Mouse (Mus musculus): ENCODE measurements around the gene Klf16.
A peak's percentile ranks its signal among the peaks of the same experiment; 100 is the strongest.

Klf16 gene

DNA sequence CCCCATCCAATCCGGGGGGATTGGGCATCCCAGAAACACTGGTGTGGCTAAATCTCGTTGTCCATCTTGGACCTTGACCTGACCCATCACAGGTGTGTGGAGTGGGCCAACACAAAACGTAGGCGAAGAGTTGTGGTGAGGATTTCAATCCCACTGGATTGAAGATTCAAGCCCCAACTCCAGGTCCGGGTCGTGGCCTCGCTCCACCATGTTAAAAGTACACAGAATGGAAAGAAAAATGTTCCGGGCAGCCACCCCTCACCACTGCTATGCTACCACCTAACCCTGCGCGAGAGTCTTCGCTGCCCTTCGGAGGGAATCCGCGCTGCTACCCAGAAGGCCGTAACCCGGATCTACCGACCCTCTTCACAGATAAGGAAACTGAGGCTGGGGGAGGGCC, 1.2 kb downstream of the Klf16 start:
- DNase-seq (ENCODE audit: low read depth, low spot score), result no peak

DNA sequence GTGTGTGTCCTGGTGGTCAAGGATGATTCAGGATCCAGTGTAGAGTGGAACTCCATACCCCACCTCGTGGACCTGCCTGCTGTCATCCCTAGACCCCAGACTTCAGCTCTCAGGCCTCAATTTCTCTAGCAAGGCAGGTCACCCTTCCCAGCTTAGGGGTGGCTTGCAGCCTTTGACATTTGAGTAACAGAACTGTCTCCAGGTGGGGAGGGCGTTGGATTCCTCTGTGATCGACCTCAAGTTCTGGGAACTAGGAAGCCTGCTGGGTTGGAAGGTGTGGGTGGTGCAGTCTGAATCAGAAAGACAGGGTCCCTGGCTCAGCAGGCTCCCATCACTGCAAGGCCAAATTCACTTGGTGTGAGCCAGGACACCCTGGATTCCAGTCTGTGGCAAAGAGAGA, 2.2 kb downstream of the Klf16 start:
- no peak for DNase-seq (ENCODE audit: low read depth, low spot score)

DNA sequence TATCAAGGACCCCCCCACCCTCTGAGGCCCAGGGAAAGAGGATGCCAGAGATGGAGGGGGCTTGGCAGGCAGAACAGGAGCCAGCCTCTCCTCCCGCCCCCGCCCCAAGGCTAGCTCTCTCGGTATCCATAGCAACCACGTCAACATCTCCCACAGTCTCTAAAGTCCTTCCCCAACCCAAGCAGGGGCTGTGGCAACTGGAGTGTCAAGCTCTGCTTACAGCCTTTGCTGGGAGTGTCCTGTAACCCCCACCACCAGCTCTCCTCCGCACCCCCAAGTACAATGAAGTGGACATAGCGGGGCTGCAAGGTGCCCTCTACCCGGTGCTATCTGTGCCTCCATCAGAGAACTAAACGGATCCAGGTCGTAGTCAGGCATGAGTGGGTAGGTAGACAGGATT, 3.2 kb downstream of the Klf16 start:
- DNase-seq (ENCODE audit: low read depth, low spot score), result peak; percentile 50

DNA sequence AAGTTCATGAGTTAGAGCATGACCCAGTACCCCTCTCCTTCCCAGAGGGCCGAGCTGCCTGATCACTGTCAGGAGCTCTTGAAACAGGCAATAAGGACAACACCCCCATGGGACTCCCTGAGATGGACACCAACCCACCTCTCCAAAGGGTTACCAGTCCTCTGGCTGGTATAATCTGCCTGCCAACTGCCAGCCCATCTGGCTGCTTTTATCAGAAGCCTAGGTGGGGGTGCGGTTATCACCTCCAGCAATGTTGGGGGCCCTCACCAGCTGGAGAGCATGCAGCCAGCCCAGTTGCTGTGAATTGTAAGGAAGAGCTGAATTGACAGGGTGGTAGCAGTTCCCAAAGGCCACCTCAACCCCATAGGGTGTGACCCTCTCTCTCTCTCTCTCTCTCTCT, 4.6 kb downstream of the Klf16 start:
- DNase-seq (ENCODE audit: low read depth, low spot score), result no peak

DNA sequence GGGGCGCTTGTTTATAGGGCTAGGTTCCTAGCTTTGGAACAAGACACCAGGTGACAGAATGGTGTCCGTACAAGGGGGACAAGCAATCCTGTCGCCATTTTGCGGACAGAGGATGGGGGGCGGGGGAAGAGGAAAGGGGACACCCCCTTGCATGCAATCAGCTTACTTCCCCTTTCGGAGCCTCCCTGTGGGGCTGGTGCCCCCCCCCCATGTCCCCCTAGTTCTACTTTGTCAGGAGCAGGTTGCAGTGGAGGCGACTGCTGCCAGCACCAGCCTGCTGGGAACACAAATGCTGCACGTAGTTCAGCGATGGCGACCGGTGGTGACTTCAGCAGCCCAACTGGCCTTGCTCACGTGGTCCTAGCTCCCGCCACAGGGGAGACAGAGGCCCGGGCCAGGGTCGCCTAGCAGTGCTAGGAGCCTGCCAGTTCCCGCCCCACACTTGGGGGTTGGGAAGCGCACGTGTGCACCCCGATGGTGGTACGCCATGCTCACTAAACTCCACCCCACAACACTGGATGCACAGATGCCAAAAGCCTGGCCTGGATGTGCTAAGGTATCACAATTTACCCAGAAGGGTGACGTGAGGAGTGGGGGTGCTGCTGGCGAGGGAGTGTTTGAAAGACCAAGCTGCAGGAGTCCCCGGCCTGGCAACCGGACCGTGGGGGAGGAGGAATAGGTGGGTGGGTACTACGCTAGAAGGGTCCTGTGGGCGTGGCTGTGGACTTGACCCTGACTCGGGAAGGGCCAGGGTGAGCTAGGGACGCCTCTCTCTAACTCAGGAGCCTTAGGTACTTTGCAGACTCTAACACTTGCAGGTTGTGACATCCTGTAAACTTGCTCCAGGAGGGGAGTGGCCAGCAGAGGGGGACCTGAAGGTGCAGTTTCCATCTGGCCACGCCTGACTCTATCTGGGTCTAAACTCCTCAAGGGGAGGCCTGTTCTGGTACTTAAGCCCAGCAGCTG, 6.0 kb downstream of the Klf16 start:
- peak; percentile 64 for DNase-seq (ENCODE audit: low read depth, low spot score)

DNA sequence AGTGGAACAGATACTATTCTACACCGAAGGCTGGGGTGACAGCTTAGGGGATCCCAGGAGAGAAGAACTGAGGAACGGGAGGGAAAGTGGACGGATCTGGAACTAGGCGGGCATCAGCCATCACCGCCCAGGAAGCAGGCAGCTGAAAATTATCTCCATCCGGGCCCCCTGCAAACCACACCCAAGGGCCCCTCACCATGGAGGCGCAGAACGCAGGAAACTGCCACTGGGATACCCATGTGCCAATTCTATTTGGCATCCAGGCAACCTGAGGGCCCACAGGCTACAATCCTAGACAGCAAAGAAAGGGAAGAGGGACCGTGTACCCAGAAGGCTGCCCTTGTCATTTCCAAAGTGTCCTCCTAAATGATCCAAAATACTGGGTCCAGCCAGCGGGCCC, 6.7 kb downstream of the Klf16 start:
- DNase-seq (ENCODE audit: low read depth, low spot score), result no peak

DNA sequence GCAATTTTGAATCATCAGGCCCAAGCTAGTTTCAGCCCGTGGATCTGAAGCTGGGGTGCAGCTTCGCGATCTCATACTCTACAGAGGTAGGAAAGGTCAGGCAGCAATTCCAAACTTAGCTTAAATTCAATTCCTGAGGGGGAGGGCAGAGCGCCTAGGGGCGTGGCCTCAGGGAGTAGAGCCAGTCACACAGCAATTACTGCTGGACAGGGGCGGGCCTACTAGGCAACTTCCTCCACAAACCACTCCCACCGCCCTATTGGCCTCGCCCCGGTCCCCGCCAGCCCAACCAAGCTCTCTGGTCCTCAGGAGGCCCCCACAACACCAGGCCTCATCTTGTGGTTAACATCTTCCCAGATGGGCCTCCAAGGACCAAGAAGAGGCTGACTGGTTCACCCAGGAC, 7.5 kb downstream of the Klf16 start:
- peak; percentile 92 for DNase-seq (ENCODE audit: low read depth, low spot score)

DNA sequence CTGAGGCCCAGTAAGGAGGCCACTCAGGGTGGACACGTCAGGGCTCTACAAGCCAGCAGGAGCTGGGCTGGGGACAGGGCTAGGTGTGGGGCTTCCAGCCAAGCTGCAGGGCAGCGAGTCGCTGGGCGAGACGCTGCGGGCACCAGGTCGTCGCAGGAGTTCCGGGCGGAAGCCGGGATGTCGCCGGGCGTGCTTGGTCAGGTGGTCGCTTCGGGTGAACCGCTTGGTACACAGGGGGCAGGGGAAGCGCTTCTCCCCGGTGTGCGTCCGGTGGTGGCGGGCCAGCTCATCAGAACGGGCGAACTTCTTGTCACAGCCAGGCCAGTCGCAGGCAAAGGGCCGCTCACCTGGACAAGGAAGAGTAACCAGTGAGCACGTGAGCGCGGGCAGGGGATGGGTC, 8.2 kb downstream of the Klf16 start:
- no peak for DNase-seq (ENCODE audit: low read depth, low spot score)

DNA sequence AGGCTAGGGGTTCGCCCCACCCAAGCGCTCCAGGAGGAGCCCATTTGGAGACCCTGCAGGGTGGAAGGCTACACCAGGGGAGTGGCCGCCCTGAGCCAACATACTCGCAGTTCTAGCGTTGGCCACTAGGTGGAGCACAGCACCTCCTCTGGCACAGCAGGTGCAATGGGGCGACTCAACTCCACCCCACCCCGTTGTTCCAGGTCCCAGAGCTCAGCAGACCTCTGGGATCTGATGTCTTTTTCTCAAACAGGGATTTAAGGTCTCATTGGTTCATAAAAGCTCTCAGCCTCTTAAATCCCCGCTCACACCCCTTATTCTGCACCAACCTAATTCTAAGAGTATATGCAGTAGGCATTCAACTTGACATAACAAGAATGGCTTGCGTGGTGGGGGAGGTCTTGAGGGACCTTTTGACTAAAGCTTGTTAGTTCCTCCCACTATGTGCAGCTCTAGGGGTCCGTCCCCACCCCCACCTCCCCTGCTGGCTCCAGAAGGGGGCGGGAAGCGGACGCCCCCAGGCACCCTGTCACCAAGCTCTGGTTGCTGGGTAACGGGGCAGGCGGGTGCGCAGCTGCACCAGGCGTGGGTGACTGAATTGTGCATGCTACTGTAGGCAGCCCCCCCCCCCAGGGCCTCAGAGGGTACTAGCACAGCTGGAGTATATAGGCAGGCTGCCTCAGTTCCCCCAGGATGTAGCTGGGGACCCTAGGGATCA, 10.6 kb downstream of the Klf16 start:
- DNase-seq (ENCODE audit: low read depth, low spot score), result peak; percentile 87

DNA sequence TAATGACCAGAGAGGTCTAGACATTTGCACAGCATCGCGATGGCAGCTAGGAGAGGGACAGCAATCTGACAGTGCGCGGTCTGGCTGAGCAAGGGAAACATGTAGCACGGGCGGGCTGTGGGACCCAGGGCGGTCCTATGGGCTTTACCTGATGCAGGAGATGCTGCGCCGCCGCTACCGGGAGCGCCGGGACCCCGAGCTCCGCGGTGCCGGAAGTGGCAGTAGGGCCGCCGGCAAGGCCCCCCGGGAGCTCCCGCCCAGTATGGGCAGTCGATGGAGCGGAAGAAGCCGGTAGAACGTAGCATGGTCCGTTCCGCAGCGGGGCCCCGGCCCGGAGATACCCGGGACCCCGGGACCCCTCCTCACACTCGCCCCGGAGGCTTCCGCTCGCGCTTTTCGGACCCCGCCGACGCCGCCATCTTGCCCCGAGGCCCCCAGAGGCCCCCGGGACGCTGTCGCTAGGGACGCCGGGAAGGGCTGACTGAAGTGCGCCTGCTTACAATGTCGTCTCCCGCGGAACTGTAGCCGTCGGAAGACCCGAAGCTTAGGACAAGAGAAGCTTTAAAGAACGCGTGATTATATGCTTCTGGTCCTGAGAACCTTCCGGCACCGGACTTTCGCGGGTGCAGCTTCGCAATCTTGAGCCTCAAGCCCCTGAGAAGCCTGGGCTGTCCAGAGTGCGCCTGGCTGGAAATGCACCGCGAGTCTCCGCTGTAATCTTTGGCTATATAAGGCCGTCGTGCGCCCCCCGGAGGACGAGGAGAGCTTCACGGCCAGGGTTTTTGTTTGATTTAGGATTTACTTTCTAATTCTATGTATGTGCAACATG, 15.8 kb downstream of the Klf16 start, which contains the start of gene Rexo1:
Gene Rexo1 (minus strand): TSS at position 445 of the 829 bp plus-strand sequence.
- peak; percentile 96 for DNase-seq (ENCODE audit: low read depth, low spot score)

DNA sequence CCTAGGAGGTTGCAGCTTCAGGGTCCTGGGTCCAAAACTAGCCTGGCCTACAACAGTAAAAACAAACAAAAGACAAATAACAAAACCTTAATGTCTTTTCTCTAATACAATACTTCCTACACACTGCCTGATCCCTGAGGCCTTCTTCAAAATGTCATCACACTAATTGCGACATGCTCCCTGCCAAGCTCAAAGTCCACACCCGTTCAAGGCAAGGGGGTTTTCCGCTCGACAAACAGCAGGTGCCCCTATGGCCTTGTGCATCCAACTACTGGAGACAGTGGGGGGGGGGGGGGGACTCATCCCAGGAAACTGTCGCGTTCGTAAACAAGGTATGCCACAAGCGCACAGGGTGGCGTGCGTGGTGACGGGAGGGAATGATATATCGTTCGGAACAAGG, 16.5 kb downstream of the Klf16 start:
- DNase-seq (ENCODE audit: low read depth, low spot score), result no peak

DNA sequence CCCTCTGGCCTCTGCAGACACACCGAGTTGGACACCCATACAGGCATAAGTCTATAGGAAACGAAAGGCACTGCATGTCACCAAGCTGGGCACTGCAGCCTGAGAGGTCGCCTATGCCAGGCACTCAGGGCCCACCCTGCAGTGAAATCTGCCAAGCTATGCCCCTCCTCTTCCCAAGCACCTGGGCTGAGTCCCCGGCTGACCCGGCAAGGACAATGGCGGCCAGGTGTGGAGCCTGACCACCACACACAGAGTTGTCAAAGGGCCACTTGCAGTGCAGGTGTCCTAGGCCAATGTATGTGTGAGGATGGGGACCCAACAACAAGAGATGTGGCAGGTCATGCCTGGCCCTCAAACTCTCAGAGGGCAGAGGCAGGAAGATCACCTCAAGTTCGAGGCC, 17.7 kb downstream of the Klf16 start:
- no peak for DNase-seq (ENCODE audit: low read depth, low spot score)

DNA sequence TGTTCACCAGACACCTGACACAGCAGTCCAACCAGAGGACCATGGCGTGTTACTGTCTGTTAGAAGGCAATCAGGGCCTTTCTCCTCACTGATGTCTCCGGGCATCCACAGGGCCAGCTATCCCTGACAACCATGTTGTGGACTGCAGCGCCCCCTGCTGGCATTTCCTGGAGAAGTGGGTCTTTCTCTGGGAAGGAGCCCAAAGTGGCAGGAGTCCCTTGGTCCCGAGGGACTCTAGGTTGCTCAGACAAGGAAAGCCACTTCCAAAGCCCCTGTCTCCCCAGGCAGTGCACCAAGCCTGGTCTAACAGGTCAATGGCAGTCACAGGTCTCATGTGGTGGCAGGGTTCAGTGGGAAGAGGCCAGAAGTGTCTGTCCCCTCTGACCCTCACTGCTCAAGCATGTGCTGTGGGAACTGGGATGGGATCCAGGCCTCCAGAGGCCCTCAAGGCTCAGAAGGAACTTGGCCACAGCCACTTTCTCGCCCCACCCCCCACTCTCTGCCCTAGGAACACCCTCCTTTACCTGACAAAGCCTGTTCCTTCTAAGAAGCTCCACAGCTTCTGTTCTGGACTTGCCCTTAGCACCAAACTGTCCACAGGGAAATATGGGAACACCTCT, 19.7 kb downstream of the Klf16 start:
- peak; percentile 76 for DNase-seq (ENCODE audit: low read depth, low spot score)

DNA sequence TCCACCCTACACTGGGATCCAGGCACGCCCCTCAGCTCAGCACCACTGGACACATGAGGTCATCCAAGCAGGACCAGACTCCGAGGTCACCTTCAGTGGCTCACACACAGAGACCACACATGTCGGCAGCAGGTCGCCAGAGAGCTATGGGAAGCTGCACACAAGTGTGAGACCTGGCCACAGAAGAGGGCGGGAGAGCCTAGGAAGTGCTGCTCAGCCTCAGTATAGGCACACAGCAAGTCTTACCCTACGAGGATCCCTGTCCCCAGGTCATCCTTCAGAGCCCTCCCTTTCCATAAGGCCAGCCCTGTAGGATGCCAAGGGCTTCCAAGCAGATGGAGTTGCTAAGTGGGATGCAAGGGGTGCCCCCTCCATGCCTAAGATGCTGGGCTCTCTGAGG, 23.1 kb downstream of the Klf16 start:
- no peak for DNase-seq (ENCODE audit: low read depth, low spot score)

DNA sequence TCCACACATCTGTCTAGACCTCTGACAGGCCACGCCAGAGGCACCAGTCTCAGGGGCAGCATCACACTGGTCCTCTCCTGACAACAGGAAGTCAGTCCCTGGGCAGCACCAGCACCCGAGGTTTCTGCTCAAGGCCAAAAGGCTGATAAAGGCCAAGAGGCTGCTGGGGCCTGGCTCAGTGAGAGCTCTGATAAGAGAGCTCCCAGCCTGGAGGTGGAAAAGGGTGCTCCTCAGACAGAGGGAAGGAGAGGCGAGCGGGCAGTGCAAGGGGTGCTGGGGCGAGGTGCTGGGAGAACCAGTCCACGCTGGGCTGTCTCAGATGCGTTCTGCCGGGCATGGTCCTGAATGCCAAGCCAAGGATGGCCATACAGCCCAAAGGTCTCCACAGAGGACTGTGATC, 23.5 kb downstream of the Klf16 start:
- no peak for DNase-seq (ENCODE audit: low read depth, low spot score)

DNA sequence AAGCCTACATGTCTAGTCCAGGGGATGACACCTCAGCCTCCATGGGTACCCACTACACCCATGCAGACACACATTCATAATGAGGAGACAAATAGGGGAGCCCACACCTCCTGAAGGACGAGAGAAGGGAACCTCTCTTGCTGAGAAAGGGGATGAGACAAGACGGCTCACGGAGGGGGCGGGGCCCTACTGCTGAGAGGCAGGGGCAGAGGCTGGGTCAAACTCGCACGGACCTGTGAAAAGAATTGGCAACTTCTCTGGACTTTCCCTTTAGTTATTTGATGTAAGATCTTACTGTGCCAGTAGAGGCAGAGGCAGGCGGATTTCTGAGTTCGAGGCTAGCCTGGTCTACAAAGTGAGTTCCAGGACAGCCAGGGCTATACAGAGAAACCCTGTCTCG, 24.8 kb downstream of the Klf16 start:
- peak; percentile 50 for DNase-seq (ENCODE audit: low read depth, low spot score)

DNA sequence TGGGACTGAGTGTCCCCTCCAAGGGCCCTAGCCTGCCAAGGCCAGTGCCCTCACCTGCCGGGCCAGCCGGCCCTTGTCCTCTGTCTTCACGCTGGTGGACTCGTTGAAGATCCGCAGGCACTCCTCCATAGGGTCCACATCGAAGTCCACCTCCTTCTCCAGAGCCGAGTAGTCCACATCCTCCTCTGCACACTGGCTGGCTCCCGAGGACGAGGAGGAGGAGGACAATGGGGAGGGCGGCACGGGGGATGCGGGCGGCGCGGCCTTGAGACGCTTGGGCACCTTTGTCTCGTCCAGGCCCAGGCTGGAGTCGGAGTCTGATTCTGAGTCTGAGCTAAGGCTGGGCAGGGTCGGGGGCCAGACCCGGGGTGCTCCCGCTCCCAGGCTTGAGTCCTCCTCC, 27.8 kb downstream of the Klf16 start:
- no peak for DNase-seq (ENCODE audit: low read depth, low spot score)

DNA sequence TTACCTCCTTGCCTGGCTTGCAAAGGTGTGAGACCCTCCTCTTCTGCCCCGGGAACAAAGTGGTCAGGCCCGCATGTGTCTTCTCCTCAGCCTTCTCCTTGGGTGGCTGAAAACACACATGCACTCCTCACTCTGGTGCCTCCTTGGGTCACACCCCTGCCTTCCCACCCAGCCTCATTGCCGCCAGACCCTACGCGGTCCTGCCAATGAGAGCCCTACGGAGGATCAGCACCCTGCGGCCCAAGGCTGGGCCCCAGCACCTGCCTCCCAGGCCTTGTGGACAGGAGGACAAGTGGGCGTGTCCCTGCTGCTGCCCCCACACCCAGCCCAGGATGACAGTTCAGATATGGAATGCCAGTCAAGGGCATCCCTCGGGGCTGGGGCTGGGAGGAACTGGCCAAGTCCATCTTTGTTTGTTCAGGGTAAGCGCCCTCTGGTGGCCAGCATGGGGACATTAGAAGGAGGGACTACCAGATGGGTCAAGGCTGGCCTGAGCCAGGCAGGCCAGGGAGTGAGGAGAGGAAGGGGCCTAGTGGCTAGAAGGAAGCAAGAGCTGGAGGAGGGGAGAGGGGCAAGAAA, 28.6 kb downstream of the Klf16 start:
- DNase-seq (ENCODE audit: low read depth, low spot score), result peak; percentile 72

DNA sequence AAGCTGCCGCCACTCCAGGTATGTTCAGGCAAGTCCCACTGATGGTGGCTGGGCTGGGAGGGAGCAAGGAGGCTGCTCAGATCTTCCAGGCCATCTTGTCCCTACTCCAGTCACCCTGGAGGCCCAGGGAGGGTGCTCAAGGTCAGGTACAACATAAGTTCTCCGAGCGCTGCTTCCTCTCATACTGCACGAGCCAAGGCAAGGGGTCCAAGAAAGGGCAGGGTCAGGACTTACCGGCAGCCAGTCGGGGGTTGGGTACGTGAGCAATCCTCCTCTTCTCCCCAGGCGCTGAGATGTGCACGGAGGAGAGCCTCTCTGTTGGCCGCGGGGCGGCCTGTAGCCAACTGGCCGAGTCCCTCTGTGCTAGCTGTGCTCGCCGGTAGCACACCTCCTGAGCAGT, 29.6 kb downstream of the Klf16 start:
- DNase-seq (ENCODE audit: low read depth, low spot score), result no peak

DNA sequence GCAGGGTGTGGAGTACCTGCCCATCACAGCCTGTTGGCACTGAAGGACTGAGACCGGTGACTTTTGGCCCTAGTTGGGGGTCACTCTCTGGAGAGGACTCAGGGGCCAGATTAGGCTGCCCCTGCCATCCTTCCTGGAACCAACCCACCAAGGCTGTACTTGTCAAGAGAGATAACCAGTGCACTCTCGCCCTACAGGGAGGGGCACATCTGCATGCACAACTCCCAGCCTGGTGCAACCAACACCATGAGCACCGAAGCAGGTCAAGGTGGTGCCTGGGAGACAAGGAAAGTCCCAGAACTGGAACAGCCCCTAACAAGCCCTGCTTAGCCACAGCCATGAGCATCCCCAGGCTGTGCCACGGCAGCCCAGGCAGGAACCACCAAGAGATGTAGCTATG, 30.2 kb downstream of the Klf16 start:
- no peak for DNase-seq (ENCODE audit: low read depth, low spot score)

DNA sequence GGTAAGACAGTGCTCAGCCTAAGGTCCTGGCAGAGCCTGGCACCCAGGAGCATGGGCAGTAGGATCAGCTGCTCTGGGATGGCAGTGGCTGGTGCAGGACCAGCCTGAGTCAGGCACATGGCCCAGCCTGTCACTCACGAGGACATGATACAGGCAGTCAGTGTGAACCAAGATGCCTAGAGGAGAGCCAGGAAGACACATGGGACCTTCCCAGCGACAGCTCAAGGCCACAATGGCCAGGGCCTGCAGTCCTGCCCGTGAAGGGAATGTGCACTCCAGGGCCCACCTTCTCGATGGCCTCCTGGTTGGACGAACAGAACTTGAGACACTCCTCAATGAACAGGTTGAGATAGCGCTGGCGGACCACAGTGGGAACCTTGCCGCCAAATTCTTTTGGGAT, 31.5 kb downstream of the Klf16 start:
- DNase-seq (ENCODE audit: low read depth, low spot score), result no peak
